Mouse (Mus musculus) thymus, postnatal 4 days (tissue): ENCODE data around the gene Tnfrsf4.
A peak's percentile ranks its signal among the peaks of the same experiment; 100 is the strongest.

Source experiments
- DNase-seq: peaks from one replicate; pipeline ENCODE4 v3.0.0; 2021

Gene Tnfrsf4

DNA sequence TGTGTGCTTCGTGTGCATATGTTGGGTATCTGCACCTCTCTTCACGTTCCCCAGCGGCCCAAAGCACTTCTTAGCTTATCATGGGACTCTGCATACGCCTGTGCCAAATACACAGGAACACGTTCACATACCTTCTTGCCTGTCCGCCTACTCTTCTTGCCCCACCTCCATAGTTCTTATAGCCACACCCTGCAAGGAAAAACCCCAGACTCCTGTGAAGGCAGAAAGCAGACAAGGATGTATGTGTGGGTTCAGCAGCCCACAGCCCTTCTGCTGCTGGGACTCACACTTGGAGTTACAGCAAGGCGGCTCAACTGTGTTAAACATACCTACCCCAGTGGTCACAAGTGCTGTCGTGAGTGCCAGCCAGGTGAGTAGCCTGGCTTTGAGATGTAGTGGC, at the start of gene Tnfrsf4:
Tnfrsf4 (plus strand) TSS at position 207 of the 400 bp plus-strand sequence.
- no peak for DNase-seq

DNA sequence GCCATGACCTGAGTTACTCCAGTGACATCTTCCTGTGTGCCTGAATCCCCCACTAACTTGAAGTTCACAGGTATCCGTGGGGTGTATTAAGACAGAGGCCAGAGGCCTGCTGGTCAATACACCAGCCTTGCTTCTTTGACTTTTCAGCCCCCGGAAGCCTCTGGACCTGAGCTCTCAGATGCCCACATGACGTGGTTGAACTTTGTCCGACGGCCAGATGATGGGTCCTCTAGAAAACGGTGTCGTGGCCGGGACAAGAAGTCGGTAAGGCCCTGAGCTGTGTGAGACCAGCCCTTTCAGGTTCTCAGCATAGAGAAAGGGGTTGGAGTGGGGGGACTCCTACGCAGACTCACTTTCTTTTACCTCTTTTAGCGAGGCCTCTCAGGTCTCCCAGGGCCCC, 49.2 kb upstream of the Tnfrsf4 start:
- no peak for DNase-seq

DNA sequence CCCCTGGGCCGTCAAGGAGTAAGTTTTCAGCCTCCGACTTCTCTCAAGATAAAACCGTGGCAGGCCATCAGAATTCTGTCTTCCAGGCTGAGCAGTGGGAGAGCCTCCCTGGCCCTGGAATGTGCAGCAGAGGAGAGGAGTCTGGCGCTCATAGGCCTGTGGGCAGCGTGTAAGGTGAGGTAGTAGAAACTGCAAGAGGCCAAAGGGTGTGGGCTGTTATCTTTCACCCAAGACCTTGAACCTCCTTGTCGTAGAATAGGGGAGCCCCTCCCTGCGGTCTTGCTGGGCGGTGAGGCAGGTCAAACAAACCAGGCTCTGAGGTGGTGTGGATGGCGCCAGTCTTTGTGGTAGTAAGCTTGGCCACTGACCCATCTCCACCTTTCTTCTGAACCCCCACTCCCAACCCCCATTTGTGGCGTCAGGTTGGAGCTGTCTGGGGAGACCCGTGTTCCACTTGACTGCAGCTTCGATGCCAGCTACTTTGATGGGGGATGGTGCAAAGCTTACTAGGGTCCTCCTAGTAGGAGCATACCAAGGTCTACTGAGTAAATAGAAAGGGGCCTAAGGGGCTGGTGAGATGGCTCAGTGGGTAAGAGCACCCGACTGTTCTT, 44.5 kb upstream of the Tnfrsf4 start:
- DNase-seq, result no peak

DNA sequence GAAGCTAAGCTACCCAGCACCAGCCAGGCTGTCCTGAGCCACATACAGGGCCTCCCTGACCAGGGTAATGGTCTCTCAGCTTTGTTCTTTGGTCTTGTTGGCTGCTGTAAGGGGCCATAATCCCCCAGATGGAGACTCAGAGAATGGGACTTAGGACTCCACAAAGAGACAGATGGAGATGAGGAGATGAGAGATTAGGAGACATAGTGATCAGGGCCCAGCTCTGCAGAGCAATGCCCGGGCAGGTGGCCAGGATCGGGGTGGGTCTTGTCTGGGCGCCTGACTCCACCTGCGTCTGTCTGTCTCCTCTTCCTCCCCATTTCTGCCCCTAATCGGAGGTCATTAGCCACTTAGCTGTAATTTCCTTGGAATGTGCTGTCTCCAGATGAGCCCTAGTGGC, 43.4 kb upstream of the Tnfrsf4 start:
- no peak for DNase-seq

DNA sequence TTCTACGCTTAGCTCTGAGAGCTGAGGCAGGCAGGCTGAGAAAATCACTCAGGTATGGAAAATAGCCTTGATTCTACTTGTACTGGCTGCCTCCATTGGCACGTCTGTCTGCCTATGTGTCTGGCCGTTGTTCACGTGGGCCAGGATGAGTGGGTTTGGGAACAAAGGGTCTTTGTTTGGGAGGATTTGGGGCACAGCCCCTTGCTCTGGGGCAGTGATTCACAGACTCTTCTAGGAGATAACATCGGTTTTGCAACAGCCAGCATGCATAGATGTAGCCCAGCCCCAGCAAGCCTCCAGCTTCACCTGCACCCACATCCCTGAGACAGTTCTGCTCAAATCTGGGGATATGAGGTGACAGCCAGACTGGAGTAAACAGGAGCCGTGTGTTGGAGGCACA, 41.0 kb upstream of the Tnfrsf4 start:
- DNase-seq, result no peak

DNA sequence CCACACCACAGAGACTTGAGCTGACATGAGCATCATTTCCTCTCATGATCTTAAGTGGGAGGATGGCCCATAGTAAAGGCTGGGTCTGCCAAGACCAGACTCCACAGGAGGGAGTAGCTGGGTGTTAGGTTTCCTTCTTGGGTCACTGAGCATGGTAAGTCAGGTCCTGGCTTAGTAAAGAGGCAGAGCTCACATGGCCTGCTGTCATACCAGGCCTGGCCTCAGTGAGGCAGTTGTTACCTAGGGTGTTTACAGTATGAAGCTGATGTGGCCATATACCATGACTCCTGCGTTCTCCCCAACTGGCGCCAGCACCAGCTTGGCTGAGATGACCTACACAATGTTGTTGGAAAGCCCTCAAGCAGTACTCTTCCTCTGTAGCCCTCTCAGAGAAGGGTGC, 40.4 kb upstream of the Tnfrsf4 start:
- no peak for DNase-seq

DNA sequence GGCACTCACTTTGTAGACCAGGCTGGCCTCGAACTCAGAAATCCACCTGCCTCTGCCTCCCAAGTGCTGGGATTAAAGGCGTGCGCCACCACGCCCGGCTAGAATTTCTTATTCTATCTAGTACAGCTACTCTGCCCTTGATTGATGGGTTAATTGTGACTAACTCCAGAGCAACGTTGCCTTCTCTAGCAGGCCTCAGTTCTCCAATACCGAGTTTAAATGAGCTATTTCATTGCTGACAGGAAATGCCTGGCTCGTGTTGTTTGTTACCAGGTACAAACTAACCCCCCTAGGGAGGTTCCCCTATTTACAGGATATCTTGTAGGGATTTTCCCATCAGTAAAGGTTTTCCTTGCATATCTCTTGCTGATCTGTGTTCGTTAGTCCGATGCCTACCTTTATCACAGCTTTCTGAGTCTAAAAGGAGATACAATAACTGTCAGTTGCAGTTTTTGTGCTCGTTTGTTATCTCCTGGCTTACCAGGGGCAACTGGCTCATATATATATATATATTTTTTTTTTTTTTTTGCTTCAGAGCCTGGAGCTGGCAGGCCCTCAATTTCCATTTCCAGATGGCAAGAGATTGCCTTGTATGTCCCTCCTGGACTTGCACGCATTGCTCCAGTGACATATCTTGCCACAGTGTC, 32.1 kb upstream of the Tnfrsf4 start:
- no peak for DNase-seq

- DNase-seq, result no peak
Measured at GRCm38 (mm10) chr4:155983788-155984187, 29.9 kb upstream of the Tnfrsf4 start.

DNA sequence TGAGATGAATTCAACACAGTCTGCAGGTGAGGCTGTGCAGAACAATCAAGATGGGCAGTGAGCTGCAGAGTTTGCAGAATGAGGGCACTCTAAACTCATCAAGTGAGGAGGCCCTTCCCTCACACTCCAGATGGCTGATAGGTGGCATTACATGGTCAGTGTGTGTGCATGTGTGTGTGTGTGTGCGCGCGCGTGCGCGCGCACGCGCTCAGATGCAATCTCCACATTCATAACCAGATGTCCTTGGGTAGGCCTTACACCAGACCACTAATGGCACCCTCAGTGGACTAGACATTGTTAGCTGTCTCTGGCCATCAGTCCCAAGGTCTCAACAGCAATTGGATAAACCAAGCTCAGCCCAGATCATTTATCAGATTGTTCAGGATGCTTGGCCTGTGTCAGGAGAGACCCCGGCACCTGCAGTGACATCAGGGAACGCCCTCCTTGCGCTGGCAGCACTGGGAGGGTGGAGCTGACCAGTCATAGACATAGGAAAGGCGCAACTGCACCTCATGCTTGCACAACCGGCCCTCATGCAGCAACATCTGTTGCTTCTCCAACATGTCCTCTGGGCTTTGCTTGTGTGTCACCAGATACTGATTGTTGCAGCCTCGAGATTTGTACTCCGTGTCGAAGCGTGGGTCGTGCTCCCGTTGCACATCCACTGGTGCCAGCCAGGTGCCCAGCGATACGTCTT, 22.3 kb upstream of the Tnfrsf4 start:
- no peak for DNase-seq

DNA sequence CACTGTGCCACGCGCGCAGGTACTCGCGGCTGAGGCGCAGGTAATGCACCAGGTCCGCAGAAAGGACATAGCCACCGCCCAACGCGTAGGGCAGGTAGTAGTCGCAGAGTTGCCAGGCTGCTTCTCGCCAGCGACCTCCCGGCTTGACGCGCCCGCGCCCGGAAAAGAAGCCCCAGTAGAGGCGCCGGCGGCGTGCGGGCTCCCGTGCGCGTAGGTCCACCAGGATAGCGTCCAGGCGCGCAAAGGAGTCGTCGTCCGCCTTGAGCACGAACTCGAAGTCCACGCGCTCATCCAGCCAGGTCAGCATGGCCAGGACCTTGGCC, 21.8 kb upstream of the Tnfrsf4 start:
- DNase-seq, result peak; percentile 69

DNA sequence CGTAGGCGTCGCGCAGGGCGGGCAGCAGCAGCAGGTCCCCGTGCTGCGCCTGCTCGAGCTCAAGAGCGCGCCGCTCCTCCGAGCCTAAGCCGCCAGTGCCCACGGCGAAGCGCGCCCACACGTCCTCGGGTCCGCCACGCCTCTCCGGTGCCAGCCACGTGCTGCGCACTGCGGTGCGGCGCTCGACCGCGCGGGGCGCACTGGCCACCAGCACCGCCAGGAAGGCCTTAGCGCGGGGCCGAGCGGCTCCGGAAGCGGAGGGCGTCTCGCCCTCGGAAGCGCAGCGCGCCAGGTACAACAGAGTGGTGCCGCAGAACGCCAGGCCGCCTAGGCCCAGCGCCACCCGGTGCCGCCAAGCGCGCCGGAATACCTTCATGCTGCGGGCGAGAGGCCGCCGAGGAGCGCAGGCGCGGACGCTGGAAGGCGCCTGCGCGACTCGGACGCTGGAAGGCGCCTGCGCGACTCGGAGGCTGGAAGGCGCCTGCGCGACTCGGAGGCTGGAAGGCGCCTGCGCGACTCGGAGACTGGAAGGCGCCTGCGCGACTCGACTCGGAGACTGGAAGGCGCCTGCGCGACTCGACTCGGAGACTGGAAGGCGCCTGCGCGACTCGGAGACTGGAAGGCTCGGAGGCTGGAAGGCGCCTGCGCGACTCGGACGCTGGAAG, 21.3 kb upstream of the Tnfrsf4 start, which contains the start of the genes B3galt6 and Sdf4:
B3galt6 (minus strand) TSS at position 409 of the 665 bp plus-strand sequence.
Sdf4 (plus strand) TSS at position 632 of the 665 bp plus-strand sequence.
- DNase-seq, result peak; percentile 90

- DNase-seq, result peak; percentile 98
Measured at GRCm38 (mm10) chr4:155992906-155993547, 20.6 kb upstream of the Tnfrsf4 start.

GRCm38 (mm10) chr4:155993606-155994005, 20.0 kb upstream of the Tnfrsf4 start:
- DNase-seq, result no peak

- DNase-seq, result no peak
Measured at GRCm38 (mm10) chr4:156004109-156004508, 9.5 kb upstream of the Tnfrsf4 start.

DNA sequence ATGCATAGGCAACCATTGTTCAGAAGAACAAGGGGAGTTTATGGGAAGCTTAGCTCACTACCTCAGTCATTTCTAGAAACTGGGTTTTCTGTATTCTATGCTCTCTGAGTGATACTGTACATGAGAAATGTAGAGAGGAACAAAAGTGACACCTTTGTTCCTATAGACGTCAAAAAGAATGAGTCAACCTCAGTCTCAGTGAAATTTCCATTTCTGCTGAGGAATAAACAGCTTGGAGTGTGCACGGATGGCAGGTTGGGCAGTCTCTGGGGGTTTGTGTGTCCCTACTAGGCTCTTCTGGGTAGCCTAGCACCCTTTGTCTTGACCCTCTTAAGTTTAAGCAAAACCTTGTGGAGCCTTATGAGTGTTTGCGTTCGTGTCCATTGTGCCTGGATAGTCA, 5.3 kb upstream of the Tnfrsf4 start:
- no peak for DNase-seq

GRCm38 (mm10) chr4:156014436-156014835, 793 bp downstream of the Tnfrsf4 start:
- DNase-seq, result no peak

DNA sequence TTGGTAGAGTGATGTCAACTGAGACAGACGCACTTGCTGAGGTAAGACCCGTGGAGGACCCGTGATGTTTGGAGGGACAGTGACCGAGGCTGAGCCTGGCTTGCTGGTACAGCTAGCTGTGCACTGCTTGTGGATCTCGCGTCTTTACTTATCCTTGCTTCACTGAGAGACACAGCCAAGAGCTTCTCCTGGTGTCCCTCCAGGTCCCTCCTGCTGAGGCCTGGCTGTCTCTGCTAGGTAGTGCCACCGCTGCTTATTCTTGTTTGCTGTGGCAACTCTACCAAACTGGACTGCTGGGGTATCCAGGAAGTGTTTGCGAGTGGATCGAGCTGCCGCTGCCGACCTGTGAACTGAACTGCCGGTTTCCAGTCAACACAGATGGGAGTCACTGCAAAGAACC, 6.1 kb downstream of the Tnfrsf4 start:
- no peak for DNase-seq

DNA sequence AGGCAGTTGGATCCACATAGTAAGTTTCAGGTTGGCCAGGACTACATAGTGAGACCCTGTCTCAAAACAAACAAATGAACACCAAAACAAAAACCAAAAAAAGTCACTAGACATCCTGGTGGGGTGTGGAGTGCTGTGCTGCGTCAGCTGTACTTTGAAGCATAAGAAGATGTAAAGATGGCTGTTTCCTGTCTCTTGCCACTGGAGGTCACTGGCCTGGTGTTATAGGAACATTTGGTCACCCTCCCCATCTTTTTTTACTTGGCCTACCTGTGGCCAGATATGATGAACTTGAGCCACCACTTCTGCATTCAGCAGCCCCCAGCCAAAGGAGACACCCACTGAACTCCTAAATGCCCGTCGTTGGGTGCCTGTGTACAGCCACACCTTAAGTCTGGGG, 7.7 kb downstream of the Tnfrsf4 start:
- no peak for DNase-seq

GRCm38 (mm10) chr4:156021942-156022419, 8.3 kb downstream of the Tnfrsf4 start:
- peak; percentile 31 for DNase-seq

DNA sequence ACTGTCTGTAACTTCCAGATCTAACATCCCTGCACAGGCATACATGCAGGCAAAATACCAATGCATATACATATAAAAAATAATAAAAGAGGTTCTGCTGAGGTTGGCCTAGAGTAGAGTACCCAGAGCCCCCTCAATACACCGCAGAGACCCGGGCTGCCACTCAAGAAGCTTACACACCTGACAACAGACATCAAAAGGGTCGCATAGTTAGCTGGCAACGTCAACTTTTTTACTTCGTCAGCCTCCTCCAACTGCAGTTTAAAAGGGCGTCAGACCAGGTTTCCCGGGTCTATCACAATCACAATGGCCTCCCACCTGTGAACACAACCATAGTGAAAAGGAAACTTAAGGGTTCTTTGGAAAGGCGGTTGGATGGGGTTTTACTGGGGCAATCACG, 9.9 kb downstream of the Tnfrsf4 start:
- peak; percentile 55 for DNase-seq

GRCm38 (mm10) chr4:156024184-156024583, 10.5 kb downstream of the Tnfrsf4 start:
- no peak for DNase-seq

DNA sequence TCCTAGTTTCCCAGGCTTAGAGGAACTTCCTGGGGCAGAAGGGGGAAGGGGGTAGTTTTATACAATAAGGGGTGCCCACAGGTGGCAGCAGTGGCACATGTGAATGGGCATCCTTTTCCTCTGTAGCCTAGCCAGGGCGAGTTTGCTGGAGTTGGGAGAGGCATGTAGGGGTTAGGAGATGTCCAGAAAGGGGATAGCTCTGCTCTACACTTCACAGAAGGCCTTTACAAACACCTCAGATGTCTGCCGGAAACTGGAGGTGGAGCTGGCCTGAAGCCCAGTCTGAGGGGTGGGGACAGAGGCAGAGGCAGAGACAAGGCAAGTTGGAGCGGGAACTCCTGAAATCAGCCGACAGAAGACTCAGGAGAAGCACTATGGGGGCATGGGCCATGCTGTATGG, 12.4 kb downstream of the Tnfrsf4 start, which contains the start of gene Tnfrsf18:
Tnfrsf18 (plus strand) TSS at position 152 of the 400 bp plus-strand sequence.
- DNase-seq, result peak; percentile 78

DNA sequence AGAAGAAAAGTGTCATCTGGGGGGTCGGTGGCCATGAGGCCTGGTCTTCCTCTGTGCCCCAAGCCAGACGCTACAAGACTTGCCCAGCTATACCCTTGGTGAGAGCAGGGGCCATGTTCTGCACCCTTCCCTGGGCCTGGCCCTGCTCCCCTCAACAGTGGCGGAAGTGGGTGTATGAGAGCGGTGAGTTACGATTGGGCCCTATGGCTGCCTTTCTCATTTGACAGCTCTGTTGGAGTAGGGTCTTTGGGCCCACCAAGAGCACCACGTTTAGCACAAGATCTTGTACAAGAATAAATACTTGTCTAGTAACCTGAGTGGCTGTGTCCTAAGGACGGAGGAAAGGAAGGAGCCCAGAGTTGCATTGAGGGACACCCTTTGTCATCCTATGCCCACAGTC, 14.9 kb downstream of the Tnfrsf4 start:
- no peak for DNase-seq
